Mouse (Mus musculus) cortical plate, adult 2 months (tissue): ENCODE data around the gene Ltbp2. TPM values are rescaled to one million over a fixed set of nuclear protein-coding genes. Genes with fewer than 3 reads are reported as not detected.

Experiments used
- H3K27ac ChIP-seq: fragments of 200-500 bp; 2 replicates; pipeline ENCODE4 v1.5.1; 2012; ENCODE audit warnings: low read length, control low read depth, inconsistent platforms; ENCODE audit not compliant: insufficient read depth
- H3K4me1 ChIP-seq: fragments of 200-500 bp; 2 replicates; pipeline ENCODE4 v1.6.1; 2011; ENCODE audit warnings: low read length; ENCODE audit not compliant: control insufficient read depth, insufficient read depth
- H3K4me3 ChIP-seq: fragments of 200-500 bp; 2 replicates; pipeline ENCODE4 v1.5.1; 2011; ENCODE audit warnings: mild to moderate bottlenecking, low read length, control low read depth; ENCODE audit not compliant: insufficient read depth
- CTCF ChIP-seq: fragments of 200-500 bp; IDR thresholded peaks from 2 replicates; pipeline ENCODE4 v1.5.1; 2011; ENCODE audit warnings: mild to moderate bottlenecking, control low read depth, low read length; ENCODE audit not compliant: insufficient read depth; ENCODE audit errors: extremely low read depth
- POLR2A ChIP-seq: fragments of 200-500 bp; IDR thresholded peaks from 2 replicates; pipeline ENCODE4 v1.6.1; 2011; ENCODE audit warnings: mild to moderate bottlenecking, low read length, control low read depth; ENCODE audit not compliant: insufficient read depth; ENCODE audit errors: extremely low read depth
- polyA plus RNA-seq: library from polyadenylated mRNA; depleted of rRNA; stranded (reverse); fragments of >200 nt; gene quantifications from 2 replicates; pipeline ENCODE4 v1.2.3, GENCODE M21; 2012

Ltbp2 gene
- polyA plus RNA-seq, 1 experiment, result 0.38 TPM

DNA sequence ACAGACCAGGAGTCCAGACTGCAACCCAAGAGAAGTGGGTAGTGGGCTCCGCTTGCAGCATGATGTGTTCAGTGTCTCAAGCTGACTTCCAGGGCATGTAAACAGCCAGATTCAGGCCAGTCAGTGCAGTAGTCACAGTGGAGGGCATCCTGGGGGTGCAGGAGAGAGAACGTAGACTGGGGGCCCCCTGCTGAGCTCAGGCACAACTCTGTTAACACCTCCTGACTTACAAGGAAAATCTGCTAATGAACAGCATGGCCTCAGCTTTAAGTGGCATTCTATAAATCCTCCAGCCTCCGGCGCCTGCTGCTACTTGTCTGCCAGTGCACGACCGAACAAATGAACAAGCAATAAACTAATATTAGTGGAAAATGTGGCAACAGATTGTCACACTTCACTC, 33.6 kb downstream of the Ltbp2 start:
- Histone ChIP-seq H3K4me3 (no peak overlapping the region), H3K4me1 (peaks cover 1% of the 10 kb centered on the region; the same call in 1 of the 2 replicates), H3K27ac (no peak overlapping the region)
- TF ChIP-seq CTCF (no peak), POLR2A (no peak)

DNA sequence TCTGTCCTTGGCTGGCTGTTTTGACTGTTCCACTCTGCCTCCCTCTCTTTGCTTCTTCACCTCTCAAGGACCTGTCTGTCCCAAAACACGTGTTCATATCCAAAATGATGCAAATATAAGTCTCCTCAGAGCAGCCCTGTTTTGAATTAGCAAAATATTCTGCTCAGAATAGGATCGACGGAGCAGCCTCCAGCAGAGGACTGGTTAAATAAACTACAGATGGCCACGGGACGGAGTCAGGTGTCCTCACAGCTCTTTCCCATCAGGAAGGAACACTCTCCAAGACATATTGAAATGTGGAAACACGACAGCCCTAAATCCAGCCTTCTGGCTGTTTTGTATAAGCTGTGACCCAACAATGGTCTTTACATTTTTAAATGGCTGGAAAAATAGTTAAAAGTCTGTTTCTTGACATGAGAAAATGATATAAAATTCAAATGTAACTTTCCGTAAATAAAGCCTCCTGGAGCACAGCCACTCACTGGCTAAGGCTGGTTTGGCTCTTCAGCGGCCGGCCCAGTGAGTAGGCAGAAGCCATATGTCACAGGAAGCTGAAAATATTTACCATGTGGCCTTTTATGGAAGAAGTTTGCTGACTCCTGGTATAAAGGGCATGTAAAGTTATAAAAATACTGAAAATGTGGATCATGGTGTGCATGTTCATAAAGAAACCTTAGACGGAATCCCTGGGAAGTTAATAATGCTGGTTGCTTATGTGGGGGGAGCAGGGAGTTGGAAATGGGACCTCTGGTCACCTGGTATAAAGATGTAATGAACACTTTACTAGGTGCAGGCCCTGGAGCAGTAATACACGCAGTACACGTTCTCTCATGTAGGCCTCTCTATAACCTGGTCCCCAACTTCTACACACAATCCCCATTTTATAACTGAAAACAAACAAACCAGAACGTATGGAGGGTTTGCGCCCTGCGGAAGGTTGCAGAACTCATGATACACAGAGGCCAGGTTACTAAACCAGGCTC, 34.9 kb downstream of the Ltbp2 start:
- TF ChIP-seq CTCF (no peak), POLR2A (no peak)
- Histone ChIP-seq H3K4me3 (no peak overlapping the region), H3K4me1 (peaks cover 1% of the 10 kb centered on the region; the same call in 1 of the 2 replicates), H3K27ac (no peak overlapping the region)

DNA sequence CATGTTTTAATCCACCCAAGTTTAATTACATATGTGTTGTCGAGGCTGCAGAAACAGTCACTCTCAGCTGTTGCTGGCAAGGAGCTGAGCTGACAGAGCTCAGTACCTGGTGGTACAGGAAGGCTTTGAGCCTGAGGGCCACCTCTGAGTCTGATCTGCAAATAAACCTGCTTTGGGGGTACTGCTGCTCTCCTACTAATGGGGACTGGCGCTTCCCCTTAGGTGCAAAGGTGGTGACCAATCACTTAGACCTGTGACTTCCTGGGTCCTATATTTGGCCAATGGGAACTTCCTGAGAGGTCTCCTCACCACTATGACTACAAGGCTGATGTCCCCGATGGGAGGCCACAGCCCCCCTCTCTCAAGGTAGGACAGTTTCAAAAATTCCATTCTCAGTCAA, 35.6 kb downstream of the Ltbp2 start:
- H3K4me3 ChIP-seq, result no peak overlapping the region
- H3K27ac ChIP-seq, result no peak overlapping the region
- TF ChIP-seq POLR2A (no peak), CTCF (no peak)
- peaks cover 1% of the 10 kb centered on the region; the same call in 1 of the 2 replicates for H3K4me1 ChIP-seq

DNA sequence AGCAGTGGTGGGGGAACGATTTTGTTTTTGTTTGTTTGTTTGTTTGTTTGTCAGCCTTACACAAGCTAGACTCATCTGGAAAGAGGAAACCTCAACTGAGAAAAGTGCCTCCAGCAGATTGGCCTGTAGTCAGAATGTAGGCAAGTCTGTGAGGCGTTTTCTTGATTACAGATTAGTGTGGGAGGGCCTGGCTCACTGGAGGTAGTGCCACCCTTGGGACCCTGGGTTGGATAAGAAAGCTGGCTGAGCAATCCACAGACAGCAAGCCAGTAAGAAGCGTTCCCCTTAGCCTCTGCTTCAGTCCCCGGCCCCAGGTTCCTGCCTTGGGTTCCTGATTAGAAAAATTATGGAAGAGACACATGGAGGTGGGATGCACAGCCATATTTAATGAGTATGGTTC, 36.4 kb downstream of the Ltbp2 start:
- no peak for TF ChIP-seq POLR2A
- no peak for TF ChIP-seq CTCF
- Histone ChIP-seq H3K4me1 (peaks cover 1% of the 10 kb centered on the region; the same call in 1 of the 2 replicates), H3K27ac (no peak overlapping the region), H3K4me3 (no peak overlapping the region)

DNA sequence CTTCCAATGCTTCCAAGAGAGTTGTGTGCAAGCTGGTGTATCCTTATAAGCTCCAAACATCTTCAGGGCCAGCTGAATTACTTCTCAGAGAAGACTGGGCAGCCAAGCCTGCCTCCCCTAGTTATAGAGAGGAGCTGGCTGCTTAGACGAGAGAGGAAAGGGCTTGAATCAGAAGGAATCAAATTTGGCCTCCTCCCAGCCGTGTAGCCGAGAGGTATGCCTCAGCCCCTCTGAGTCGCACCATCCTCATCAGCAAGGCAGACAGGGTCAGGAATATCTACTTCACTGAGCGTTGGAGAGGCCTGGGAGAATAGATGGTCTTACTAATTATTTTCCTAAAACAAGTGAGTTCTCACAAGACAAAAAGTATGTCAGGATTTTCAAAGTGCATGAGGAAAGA, 40.7 kb downstream of the Ltbp2 start:
- no peak for TF ChIP-seq CTCF
- TF ChIP-seq POLR2A, result no peak
- Histone ChIP-seq H3K4me1 (no peaks in the 10 kb centered on the region), H3K27ac (no peak overlapping the region), H3K4me3 (no peak overlapping the region)

DNA sequence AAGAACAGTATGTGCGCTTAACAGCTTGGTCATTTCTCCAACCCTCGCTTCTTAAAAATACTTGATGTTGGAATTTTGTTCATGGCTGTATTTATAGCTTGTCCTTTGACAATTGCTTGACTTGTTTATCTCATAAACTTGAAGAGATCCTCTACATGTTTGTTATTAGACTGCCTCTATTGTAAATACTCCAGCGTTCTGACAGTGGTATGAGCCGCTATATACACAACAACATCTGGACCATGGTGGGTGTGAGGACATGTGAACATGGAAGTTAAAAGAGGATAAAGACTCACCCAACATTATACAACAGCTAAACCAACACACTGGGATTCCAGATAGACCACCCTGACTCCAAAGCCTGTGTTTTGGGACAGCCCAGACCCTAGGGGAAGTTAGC, 41.6 kb downstream of the Ltbp2 start:
- TF ChIP-seq POLR2A (no peak), CTCF (no peak)
- Histone ChIP-seq H3K27ac (no peak overlapping the region), H3K4me1 (no peaks in the 10 kb centered on the region), H3K4me3 (no peak overlapping the region)

DNA sequence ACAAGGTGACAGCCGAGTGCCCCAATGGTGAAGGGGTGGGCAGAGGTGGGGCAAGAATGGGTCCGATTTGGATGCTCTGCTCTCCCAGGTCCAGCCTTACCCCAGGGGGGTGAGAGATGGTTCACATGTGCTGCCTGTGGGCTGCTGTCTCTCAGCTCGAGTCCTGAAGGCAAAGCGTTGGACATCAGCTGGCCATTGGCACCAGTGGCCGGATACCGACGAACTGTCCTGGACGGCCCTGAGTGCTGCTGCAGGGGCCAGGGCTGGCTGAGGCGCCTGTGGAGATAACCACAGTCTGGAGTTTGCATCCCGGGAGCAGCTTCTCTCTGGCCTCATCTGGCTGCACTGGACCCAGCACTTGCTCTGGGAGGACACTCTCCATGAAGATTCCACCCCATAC, 44.7 kb downstream of the Ltbp2 start:
- Histone ChIP-seq H3K4me3 (no peak overlapping the region), H3K4me1 (no peaks in the 10 kb centered on the region), H3K27ac (no peak overlapping the region)
- TF ChIP-seq POLR2A, result no peak
- TF ChIP-seq CTCF, result no peak

DNA sequence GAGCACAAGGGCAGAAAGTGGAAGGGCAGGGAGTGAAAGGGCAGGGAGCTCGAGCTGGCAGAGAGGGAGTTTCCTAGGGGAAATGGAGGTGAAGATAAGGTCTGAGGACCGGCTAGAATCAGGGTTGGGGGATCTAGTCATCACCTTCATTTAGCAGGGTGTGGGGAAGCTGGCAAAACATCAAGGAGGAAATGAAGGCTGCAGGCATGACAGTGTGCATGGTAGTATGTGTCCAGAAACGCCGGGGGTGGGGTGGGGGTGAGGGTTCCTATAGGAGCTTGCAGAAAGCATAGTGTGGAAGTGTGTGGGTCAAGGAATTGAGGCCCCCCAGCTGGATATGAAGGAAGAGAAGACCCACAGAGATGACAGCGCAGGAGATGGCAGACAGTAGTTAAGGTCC, 45.2 kb downstream of the Ltbp2 start:
- H3K27ac ChIP-seq, result no peak overlapping the region
- TF ChIP-seq POLR2A (no peak), CTCF (no peak)
- no peak overlapping the region for H3K4me3 ChIP-seq
- no peaks in the 10 kb centered on the region for H3K4me1 ChIP-seq

DNA sequence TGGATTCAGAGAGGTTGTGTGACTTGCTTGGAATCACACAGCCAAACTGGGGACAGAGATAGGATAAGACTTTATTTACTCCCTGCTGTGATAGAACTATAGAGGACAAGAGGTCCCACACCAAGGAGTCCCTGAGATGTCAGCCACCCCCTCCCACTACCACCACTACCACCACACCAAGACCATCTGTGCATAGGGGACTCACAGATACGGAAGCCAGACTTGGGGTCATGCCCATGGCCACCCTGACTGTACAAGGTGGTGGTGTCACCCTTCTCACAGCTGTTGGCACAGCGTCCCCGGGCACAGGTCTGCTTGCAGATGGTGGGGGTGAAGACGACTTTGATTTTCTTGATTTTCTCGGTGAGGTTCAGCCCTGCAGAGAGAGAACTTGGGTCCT, 45.9 kb downstream of the Ltbp2 start:
- H3K27ac ChIP-seq, result no peak overlapping the region
- no peak for TF ChIP-seq POLR2A
- TF ChIP-seq CTCF, result no peak
- H3K4me3 ChIP-seq, result no peak overlapping the region
- H3K4me1 ChIP-seq, result no peaks in the 10 kb centered on the region

DNA sequence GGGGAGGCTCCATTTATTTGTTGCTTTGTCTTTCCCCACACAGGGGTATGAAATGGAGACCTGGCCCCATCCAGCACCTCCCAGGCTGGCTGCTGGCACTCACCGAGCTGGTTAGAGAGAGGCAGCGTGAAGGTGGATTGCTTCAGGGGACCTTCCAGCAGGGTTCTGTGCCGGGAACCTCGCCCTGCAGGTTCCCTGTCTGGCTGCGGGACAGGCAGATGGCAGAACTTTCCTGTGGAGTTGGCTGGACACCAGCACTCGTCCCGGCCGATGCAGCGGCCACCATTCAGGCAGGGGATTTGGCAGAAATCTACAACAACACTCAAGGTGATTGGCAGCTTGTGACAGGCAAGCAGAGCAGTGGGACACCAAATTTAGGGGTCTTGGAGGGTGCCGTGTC, 46.4 kb downstream of the Ltbp2 start:
- no peak for TF ChIP-seq POLR2A
- TF ChIP-seq CTCF, result no peak
- no peak overlapping the region for H3K4me3 ChIP-seq
- no peaks in the 10 kb centered on the region for H3K4me1 ChIP-seq
- no peak overlapping the region for H3K27ac ChIP-seq
